Mouse (Mus musculus) stomach, postnatal 0 days (tissue): ENCODE measurements around the gene Rnf212b.

Source experiments
- CTCF ChIP-seq: IDR thresholded peaks from 2 replicates; pipeline ENCODE4 v1.5.1; 2016; ENCODE audit warnings: antibody characterized with exemption, low read depth, mild to moderate bottlenecking, moderate library complexity
- EP300 ChIP-seq: optimal IDR thresholded peaks from 2 replicates; pipeline ENCODE3; 2016; ENCODE audit warnings: antibody characterized with exemption

GRCm38 (mm10) chr14:54813991-54814390 is at the start of gene Rnf212b:
- TF ChIP-seq CTCF = no peak
- no peak for TF ChIP-seq EP300
